Mouse (Mus musculus) lung, adult 2 months (tissue): ENCODE results near the gene Hrct1.

Experiments
- CTCF ChIP-seq: fragments of 200-500 bp; IDR thresholded peaks from 2 replicates; pipeline ENCODE4 v1.5.1; 2011; ENCODE audit warnings: mild to moderate bottlenecking, low read length, control low read depth; ENCODE audit not compliant: insufficient read depth
- POLR2A ChIP-seq: fragments of 200-500 bp; IDR thresholded peaks from 2 replicates; pipeline ENCODE4 v1.6.1; 2011; ENCODE audit warnings: low read depth, mild to moderate bottlenecking, control low read depth, low read length, borderline replicate concordance; ENCODE audit errors: extremely low read depth

GRCm38 (mm10) chr4:43741526-43741925 lies 14.5 kb downstream of the Hrct1 start:
- TF ChIP-seq CTCF (no peak), POLR2A (no peak)
